Mouse (Mus musculus) thymus, adult 2 months (tissue): ENCODE measurements around the gene Sptlc3.

Experiments used
- CTCF ChIP-seq: fragments of 200-500 bp; IDR thresholded peaks from 2 replicates; pipeline ENCODE4 v1.5.1; 2012; ENCODE audit warnings: mild to moderate bottlenecking, control low read depth, low read length, moderate library complexity, borderline replicate concordance; ENCODE audit not compliant: control insufficient read depth, poor library complexity, insufficient read depth; ENCODE audit errors: extremely low read depth
- POLR2A ChIP-seq: fragments of 200-500 bp; IDR thresholded peaks from 2 replicates; pipeline ENCODE4 v1.6.1; 2012; ENCODE audit warnings: mild to moderate bottlenecking, low read length, control low read depth, moderate library complexity; ENCODE audit not compliant: control insufficient read depth, poor library complexity, insufficient read depth; ENCODE audit errors: extremely low read depth

- TF ChIP-seq POLR2A (no peak), CTCF (no peak)
Measured at GRCm38 (mm10) chr2:139629653-139630052, 135.9 kb downstream of the Sptlc3 start.
